In genomic region chr3:90253653-90254418, GRCm38 (mm10) we compare ENCODE assay signal across 8 mouse cellular contexts. TPM values are rescaled to one million over a fixed set of nuclear protein-coding genes. Genes with fewer than 3 reads are reported as not detected.
DNase-seq lines count a peak whose midpoint lies in the region; ATAC-seq and TF ChIP-seq lines count a peak whose summit lies in the region.

Crtc2 (plus strand) TSS chr3:90254163.

- ATAC-seq in forebrain, embryonic 11.5 days (replicated peaks; ENCODE audit: low FRiP score): peak; percentile 97
- ATAC-seq in heart, embryonic 16.5 days (replicated peaks; ENCODE audit: extremely low read depth, insufficient read depth, low FRiP score): peak; percentile 97
- ATAC-seq in liver, embryonic 15.5 days (ENCODE audit: insufficient read depth): peak; percentile 99
- ATAC-seq in neural tube, embryonic 12.5 days (ENCODE audit: low FRiP score, low read depth): peak; percentile 97

- in situ Hi-C loops in CH12.LX (cut with MboI; ENCODE audit: low pct_ligation_motif_present, low pct_unique_long_range_greater_than_20kb, low sequenced_read_pairs): no loop called here

- peaks cover 33 to 41% of the 10 kb centered on the region in 2 experiments for H3K36me3 ChIP-seq in CH12.LX (replicated peaks in 1 of 2; ENCODE audit: control insufficient read depth in 1 of 2, insufficient read depth in 1 of 2, low read length in 1 of 2)
- H3K36me3 ChIP-seq in forebrain, embryonic 11.5 days (ENCODE audit: control insufficient read depth, insufficient read depth, low read length): peaks cover 4% of the 10 kb centered on the region; the same call in 1 of the 2 replicates
- peaks cover 15% of the 10 kb centered on the region for H3K36me3 ChIP-seq in heart, embryonic 16.5 days (ENCODE audit: control insufficient read depth, insufficient read depth)
- peaks cover 27% of the 10 kb centered on the region for H3K36me3 ChIP-seq in liver, embryonic 15.5 days (replicated peaks)
- peaks cover 26% of the 10 kb centered on the region for H3K36me3 ChIP-seq in neural tube, embryonic 12.5 days

- no peak; a peak in 1 of 4 replicates for TF ChIP-seq CTCF in CH12.LX (conservative IDR thresholded peaks at IDR 0.05 in 1 of 2, IDR thresholded peaks at IDR 0.05 in 1 of 2; ENCODE audit: low read depth in 2 of 2, low read length in 2 of 2)

- peak within 1 kb of the TSS; percentile 46 for H3K4me2 ChIP-seq in CH12.LX (ENCODE audit: insufficient read depth, low read depth, poor library complexity, severe bottlenecking)
- peak within 1 kb of the TSS; percentile 84 for H3K4me2 ChIP-seq in forebrain, embryonic 11.5 days (ENCODE audit: low read depth, low read length, severe bottlenecking)
- H3K4me2 ChIP-seq in heart, embryonic 16.5 days (ENCODE audit: low read depth, low read length): peak within 1 kb of the TSS; percentile 76
- H3K4me2 ChIP-seq in liver, embryonic 15.5 days: peak within 1 kb of the TSS; percentile 86
- peak within 1 kb of the TSS; percentile 83 for H3K4me2 ChIP-seq in neural tube, embryonic 12.5 days (replicated peaks)

- no peaks in the 10 kb centered on the region for H3K27me3 ChIP-seq in CH12.LX (replicated peaks)
- H3K27me3 ChIP-seq in forebrain, embryonic 11.5 days (ENCODE audit: control insufficient read depth, insufficient read depth, low read length): no peaks in the 10 kb centered on the region
- H3K27me3 ChIP-seq in heart, embryonic 16.5 days (ENCODE audit: control insufficient read depth, insufficient read depth, low read length): no peaks in the 10 kb centered on the region
- H3K27me3 ChIP-seq in liver, embryonic 15.5 days: no peaks in the 10 kb centered on the region
- no peaks in the 10 kb centered on the region for H3K27me3 ChIP-seq in neural tube, embryonic 12.5 days (replicated peaks)

- peak; percentile 51; the same call in 1 of the 2 replicates for TF ChIP-seq POLR2A in CH12.LX (IDR thresholded peaks at IDR 0.05; ENCODE audit: low read depth, low read length)

- H3K9ac ChIP-seq in CH12.LX (ENCODE audit: insufficient read depth, low read depth): peak within 1 kb of the TSS; percentile 85
- H3K9ac ChIP-seq in forebrain, embryonic 11.5 days (ENCODE audit: low read length): peak within 1 kb of the TSS; percentile 84
- H3K9ac ChIP-seq in heart, embryonic 16.5 days (ENCODE audit: low read length): peak within 1 kb of the TSS; percentile 90
- peak within 1 kb of the TSS; percentile 82 for H3K9ac ChIP-seq in liver, embryonic 15.5 days
- peak within 1 kb of the TSS; percentile 88 for H3K9ac ChIP-seq in neural tube, embryonic 12.5 days

- TF ChIP-seq RAD21 in CH12.LX (IDR thresholded peaks at IDR 0.05; ENCODE audit: low read depth, low read length): no peak

- peaks cover 8 to 43% of the 10 kb centered on the region in 2 experiments for H3K4me1 ChIP-seq in CH12.LX (ENCODE audit: control insufficient read depth in 1 of 2, insufficient read depth in 2 of 2)
- peaks cover 6% of the 10 kb centered on the region for H3K4me1 ChIP-seq in forebrain, embryonic 11.5 days (replicated peaks; ENCODE audit: control insufficient read depth, insufficient read depth, low read length)
- H3K4me1 ChIP-seq in heart, embryonic 16.5 days (ENCODE audit: control insufficient read depth, insufficient read depth, low read length): peaks cover 12% of the 10 kb centered on the region
- H3K4me1 ChIP-seq in liver, embryonic 15.5 days (replicated peaks): peaks cover 33% of the 10 kb centered on the region
- H3K4me1 ChIP-seq in neural tube, embryonic 12.5 days: peaks cover 19% of the 10 kb centered on the region

- peak within 1 kb of the TSS; percentile 91 to 95 (median 93) for H3K4me3 ChIP-seq in CH12.LX (replicated peaks in 1 of 3; ENCODE audit: low read depth in 2 of 3, low read length in 2 of 3, poor library complexity in 1 of 3)
- peak within 1 kb of the TSS; percentile 86 for H3K4me3 ChIP-seq in forebrain, embryonic 11.5 days (ENCODE audit: low read depth, low read length)
- peak within 1 kb of the TSS; percentile 89 for H3K4me3 ChIP-seq in heart, embryonic 16.5 days (ENCODE audit: low read length)
- peak within 1 kb of the TSS; percentile 87 for H3K4me3 ChIP-seq in liver, embryonic 15.5 days (replicated peaks)
- H3K4me3 ChIP-seq in neural tube, embryonic 12.5 days: peak within 1 kb of the TSS; percentile 88

- peak; percentile 94 for DNase-seq in CH12.LX (ENCODE audit: extremely low read depth)
- peak; percentile 90 for DNase-seq in c-Kit-positive CD71-positive TER-119-negative erythroid progenitor cells, embryonic 14.5 days (ENCODE audit: low read depth)
- DNase-seq in forebrain, embryonic 11.5 days (ENCODE audit: low spot score): peak; percentile 97
- peak; percentile 96 to 98 for DNase-seq in kidney, postnatal 36 days
- DNase-seq in telencephalon, adult 2 months (ENCODE audit: low read depth, low spot score): peak; percentile 98

- peaks cover 56% of the 10 kb centered on the region for H3K79me2 ChIP-seq in CH12.LX (replicated peaks; ENCODE audit: control insufficient read depth, extremely low read depth, insufficient read depth, poor library complexity, severe bottlenecking)

- H3K27ac ChIP-seq in CH12.LX (ENCODE audit: insufficient read depth, low read depth): peak within 1 kb of the TSS; percentile 91
- H3K27ac ChIP-seq in forebrain, embryonic 11.5 days (ENCODE audit: low read depth, low read length): peak within 1 kb of the TSS; percentile 78
- H3K27ac ChIP-seq in heart, embryonic 16.5 days (ENCODE audit: low read length): peak within 1 kb of the TSS; percentile 88
- peak within 1 kb of the TSS; percentile 86 for H3K27ac ChIP-seq in liver, embryonic 15.5 days (replicated peaks)
- peak within 1 kb of the TSS; percentile 53; the same call in 1 of the 2 replicates for H3K27ac ChIP-seq in neural tube, embryonic 12.5 days

- no peak for TF ChIP-seq EP300 in CH12.LX (IDR thresholded peaks at IDR 0.05; ENCODE audit: low read length)

- dilution Hi-C loops in CH12.LX (cut with MboI; ENCODE audit: extremely low pct_ligation_motif_present, extremely low pct_unique_long_range_greater_than_20kb, low sequenced_read_pairs): no loop called here

- no peaks in the 10 kb centered on the region for H3K9me3 ChIP-seq in CH12.LX (replicated peaks; ENCODE audit: low read length)
- H3K9me3 ChIP-seq in forebrain, embryonic 11.5 days (ENCODE audit: control insufficient read depth, low read length): no peaks in the 10 kb centered on the region
- no peaks in the 10 kb centered on the region for H3K9me3 ChIP-seq in heart, embryonic 16.5 days (replicated peaks; ENCODE audit: control insufficient read depth, low read length)
- H3K9me3 ChIP-seq in liver, embryonic 15.5 days (replicated peaks): no peaks in the 10 kb centered on the region
- H3K9me3 ChIP-seq in neural tube, embryonic 12.5 days: no peaks in the 10 kb centered on the region

- WGBS in forebrain, embryonic 11.5 days: 1% methylated on average over 40 of the region's 40 CpGs
- WGBS in heart, embryonic 16.5 days: 1% methylated on average over 40 of the region's 40 CpGs
- WGBS in liver, embryonic 15.5 days (ENCODE audit: insufficient replicate concordance): 2% methylated on average over 40 of the region's 40 CpGs
- WGBS in neural tube, embryonic 12.5 days: 2% methylated on average over 40 of the region's 40 CpGs

TF ChIP-seq in CH12.LX, 34 proteins besides CTCF, POLR2A, EP300 and RAD21 (continues in another document):
- peak; percentile 12; the same call in 1 of the 2 replicates for TF ChIP-seq ETS1 (conservative IDR thresholded peaks at IDR 0.05; ENCODE audit: low read depth, low read length)
- no peak for TF ChIP-seq USF2 (conservative IDR thresholded peaks at IDR 0.05; ENCODE audit: low read depth, low read length)
- peak; percentile 56; the same call in 1 of the 2 replicates for TF ChIP-seq NRF1 (IDR thresholded peaks at IDR 0.05; ENCODE audit: low read depth, low read length)
- no peak for TF ChIP-seq E2F4 (IDR thresholded peaks at IDR 0.05; ENCODE audit: insufficient replicate concordance, low read depth, low read length)
- TF ChIP-seq MYC (IDR thresholded peaks at IDR 0.05; ENCODE audit: low read depth, low read length): peak; percentile 42; the same call in 1 of the 2 replicates
- peak; percentile 83 for TF ChIP-seq SIN3A (IDR thresholded peaks at IDR 0.05; ENCODE audit: low read length)
- peak; percentile 98 for TF ChIP-seq HCFC1 (IDR thresholded peaks at IDR 0.05; ENCODE audit: low read depth, low read length)
- peak; percentile 68; the same call in 1 of the 2 replicates for TF ChIP-seq TBP (conservative IDR thresholded peaks at IDR 0.05; ENCODE audit: low read depth, low read length)
- TF ChIP-seq MAFK (IDR thresholded peaks at IDR 0.05; ENCODE audit: insufficient replicate concordance, low read length): no peak
- TF ChIP-seq ZNF384 (IDR thresholded peaks at IDR 0.05; ENCODE audit: low read depth, low read length): no peak
- no peak; the same call in 1 of the 2 replicates for TF ChIP-seq JUND (conservative IDR thresholded peaks at IDR 0.05; ENCODE audit: low read depth, low read length)
- TF ChIP-seq CHD1 (IDR thresholded peaks at IDR 0.05; ENCODE audit: low read depth, low read length): no peak
- TF ChIP-seq JUN (IDR thresholded peaks at IDR 0.05; ENCODE audit: insufficient read depth, low read depth, low read length): no peak
- TF ChIP-seq MAX (IDR thresholded peaks at IDR 0.05; ENCODE audit: low read length): peak; percentile 44; the same call in 1 of the 2 replicates
- TF ChIP-seq ZMIZ1 (IDR thresholded peaks at IDR 0.05; ENCODE audit: low read depth, low read length): no peak
- TF ChIP-seq TCF12 (IDR thresholded peaks at IDR 0.05; ENCODE audit: low read depth, low read length): no peak
- TF ChIP-seq CHD2 (IDR thresholded peaks at IDR 0.05; ENCODE audit: low read length): peak; percentile 75
- TF ChIP-seq GABPA (IDR thresholded peaks at IDR 0.05; ENCODE audit: insufficient replicate concordance, low read depth, low read length): peak; percentile 80; the same call in 1 of the 2 replicates
- TF ChIP-seq NELFE (IDR thresholded peaks at IDR 0.05; ENCODE audit: low read depth, low read length): no peak
- TF ChIP-seq USF1 (IDR thresholded peaks at IDR 0.05; ENCODE audit: low read depth, low read length): peak; percentile 24; the same call in 1 of the 2 replicates
- no peak for TF ChIP-seq PAX5 (IDR thresholded peaks at IDR 0.05; ENCODE audit: low read length)
- TF ChIP-seq MXI1 (IDR thresholded peaks at IDR 0.05; ENCODE audit: low read depth, low read length): no peak; the same call in 1 of the 2 replicates

RNA-seq across cellular contexts. Expression of gene Crtc2, which starts in this region (rescaled TPM):
- total RNA-seq in CH12.LX (2012; rRNA removed): 13.5 and 14.1 TPM in 2 replicates
- 5.4 and 6.1 TPM in 2 replicates for total RNA-seq in CH12.LX (2014; rRNA removed)
- 62.1 and 69.8 TPM in 2 replicates for polyA plus RNA-seq in CH12.LX (2012; ENCODE audit: insufficient read length, low read depth)
- polyA plus RNA-seq in forebrain, embryonic 11.5 days (2014; fragmentation: Nextera tagmentation; extraction: Ambion mirVana): 13.7 and 14.6 TPM in 2 replicates
- polyA plus RNA-seq in heart, embryonic 16.5 days (2015; fragmentation: Nextera tagmentation; extraction: Ambion mirVana): 12.2 and 13.9 TPM in 2 replicates
- polyA plus RNA-seq in liver, embryonic 15.5 days (2015; fragmentation: Nextera tagmentation; extraction: Ambion mirVana): 6.1 and 7.9 TPM in 2 replicates
- polyA plus RNA-seq in neural tube, embryonic 12.5 days (2016; fragmentation: Nextera tagmentation; extraction: Ambion mirVana): 22.4 and 25.3 TPM in 2 replicates

Comparison
In these comparisons a context has a peak if more than half of its experiments do, and no peak if none do; other contexts are left out.
1. Peak in every context shown above with its lines: DNase-seq, ATAC-seq, H3K4me3 ChIP-seq and H3K27ac ChIP-seq.